In genomic region chr9:106296637-106297174, GRCm38 (mm10) we compare ENCODE assay signal across 20 mouse cellular contexts.
"Had no signal": no experiment of that assay in that cellular context is flagged by ENCODE, and none has a peak within 500 bp of the region (broad histone marks: within the 10 kb centered on the region; RNA-seq: fewer than 3 reads in every experiment).

No protein-coding gene starts in this region.

- H3K4me2 ChIP-seq: limb, embryonic 13.5 days; liver, embryonic 12.5 days; liver, embryonic 15.5 days; lung, embryonic 15.5 days; midbrain, embryonic 11.5 days had no signal

- H3K9ac ChIP-seq: limb, embryonic 13.5 days; liver, embryonic 12.5 days; liver, embryonic 15.5 days; lung, embryonic 15.5 days had no signal

- ATAC-seq: liver, embryonic 12.5 days had no signal

- H3K27ac ChIP-seq: kidney, postnatal 0 days; layer of hippocampus, adult 2 months; limb, embryonic 10.5 days; limb, embryonic 13.5 days; liver, embryonic 12.5 days; liver, embryonic 15.5 days; lung, embryonic 15.5 days; stomach, postnatal 0 days had no signal

- H3K4me3 ChIP-seq: layer of hippocampus, adult 2 months; limb, embryonic 10.5 days; limb, embryonic 13.5 days; liver, embryonic 12.5 days; liver, embryonic 15.5 days; lung, embryonic 15.5 days had no signal

- H3K9me3 ChIP-seq: limb, embryonic 10.5 days; limb, embryonic 13.5 days; liver, embryonic 12.5 days; liver, embryonic 15.5 days; lung, embryonic 15.5 days had no signal

- DNase-seq: kidney, adult 18-20 months; kidney, postnatal 25 days; layer of hippocampus, adult 9-11 months; liver; lung, adult 18-20 months; lung, postnatal 14 days; lung, postnatal 4 days; midbrain, embryonic 14.5 days; thymus, adult 2 months; thymus, postnatal 14 days; thymus, postnatal 4 days had no signal

- H3K36me3 ChIP-seq: lung, embryonic 15.5 days had no signal

- H3K4me1 ChIP-seq: lung, embryonic 15.5 days had no signal

- H3K27me3 ChIP-seq: limb, embryonic 13.5 days; liver, embryonic 12.5 days; liver, embryonic 15.5 days; lung, embryonic 15.5 days had no signal
